Mouse (Mus musculus): ENCODE measurements around the gene Rbp7. TPM values are rescaled to one million over a fixed set of nuclear protein-coding genes. Genes with fewer than 3 reads are reported as not detected.

Gene Rbp7
- polyA plus RNA-seq (2012; rRNA removed; ENCODE audit: low replicate concordance): 24.5 and 39.1 TPM in 2 replicates

DNA sequence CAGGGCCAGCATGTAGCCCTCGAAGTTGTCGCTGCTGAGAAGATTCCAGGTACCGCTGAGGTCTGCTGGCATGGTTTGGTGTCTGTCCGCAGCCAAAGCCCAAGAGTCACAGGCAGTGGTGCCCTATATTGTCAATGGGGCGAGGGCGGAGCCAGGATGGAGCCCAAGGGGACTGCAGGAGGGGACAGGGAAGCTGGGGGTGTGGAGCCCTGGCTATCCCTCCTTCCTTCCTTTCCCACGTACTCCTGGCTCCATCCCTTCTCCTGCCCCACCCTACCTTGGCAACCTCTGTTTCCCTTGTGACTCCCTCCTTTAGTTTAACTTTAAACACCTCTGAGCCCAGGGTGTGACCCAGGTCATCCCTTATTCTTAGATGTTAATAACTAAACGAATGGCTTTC lies at the start of gene Rbp7:
Gene Rbp7 (minus strand): TSS at position 100 of the 400 bp plus-strand sequence.

DNA sequence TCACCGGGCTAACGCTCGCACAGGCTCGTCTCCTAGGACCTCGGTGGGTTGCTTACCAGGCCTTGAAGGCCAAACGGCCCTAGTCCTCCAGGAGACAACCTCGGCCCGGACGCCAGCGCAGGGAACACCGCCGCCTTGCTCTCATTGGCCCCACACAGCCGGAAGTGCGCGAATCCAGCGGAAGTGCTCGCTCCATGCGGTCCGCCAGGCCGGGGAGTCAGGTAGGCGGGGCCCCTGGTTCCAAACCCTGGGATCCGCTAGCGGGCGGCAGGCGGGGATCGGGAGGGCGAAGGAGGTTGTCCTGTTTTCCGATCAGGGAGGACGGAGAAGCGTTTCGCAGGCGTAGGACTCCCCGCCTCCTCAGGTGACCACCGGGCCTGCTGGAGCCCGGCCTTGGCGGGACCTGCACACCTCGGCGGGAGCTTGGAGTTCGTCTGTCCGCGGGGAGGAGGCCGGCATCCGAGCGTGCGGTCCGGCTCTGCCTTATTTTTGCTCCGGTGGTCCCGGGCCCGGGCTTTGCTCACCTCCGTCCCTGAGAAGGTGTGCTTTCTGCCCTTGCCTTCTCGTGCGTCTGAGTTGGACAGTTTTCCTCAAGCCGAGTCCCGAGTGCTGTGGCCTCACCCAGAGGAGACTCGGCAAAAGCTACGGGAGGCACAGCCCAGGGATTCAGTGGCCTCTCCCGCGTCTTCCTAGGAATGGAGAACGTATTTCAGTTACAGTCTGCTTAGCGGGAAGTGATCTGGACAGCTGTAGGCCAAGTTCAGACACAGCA lies 30.5 kb upstream of the Rbp7 start, which contains the start of the genes Nmnat1 and Lzic:
Gene Nmnat1 (minus strand): TSS at position 150 of the 772 bp plus-strand sequence.
Gene Lzic (plus strand): TSS at position 177 of the 772 bp plus-strand sequence.

DNA sequence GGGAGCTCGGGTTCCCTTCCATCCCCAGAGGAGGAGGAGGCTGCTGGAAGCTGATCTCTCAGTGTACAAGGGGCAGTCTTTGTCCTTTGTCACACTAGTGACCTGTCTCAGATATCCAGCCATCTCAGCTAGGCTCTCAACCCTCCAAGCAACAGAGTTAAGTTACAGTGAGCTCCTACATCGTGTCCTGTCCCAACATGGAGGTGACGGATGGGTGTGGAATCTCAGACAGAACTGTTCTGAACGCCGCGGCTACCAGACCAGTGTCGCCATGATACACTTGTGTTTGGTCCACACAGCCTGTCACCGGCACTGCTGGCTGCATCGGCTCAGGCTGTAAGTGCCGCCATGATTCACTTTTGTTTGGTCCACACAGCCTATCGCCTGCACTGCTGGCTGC lies 22.3 kb upstream of the Rbp7 start, which contains the start of gene Tmem274:
Gene Tmem274 (plus strand): TSS at position 301 of the 400 bp plus-strand sequence.

DNA sequence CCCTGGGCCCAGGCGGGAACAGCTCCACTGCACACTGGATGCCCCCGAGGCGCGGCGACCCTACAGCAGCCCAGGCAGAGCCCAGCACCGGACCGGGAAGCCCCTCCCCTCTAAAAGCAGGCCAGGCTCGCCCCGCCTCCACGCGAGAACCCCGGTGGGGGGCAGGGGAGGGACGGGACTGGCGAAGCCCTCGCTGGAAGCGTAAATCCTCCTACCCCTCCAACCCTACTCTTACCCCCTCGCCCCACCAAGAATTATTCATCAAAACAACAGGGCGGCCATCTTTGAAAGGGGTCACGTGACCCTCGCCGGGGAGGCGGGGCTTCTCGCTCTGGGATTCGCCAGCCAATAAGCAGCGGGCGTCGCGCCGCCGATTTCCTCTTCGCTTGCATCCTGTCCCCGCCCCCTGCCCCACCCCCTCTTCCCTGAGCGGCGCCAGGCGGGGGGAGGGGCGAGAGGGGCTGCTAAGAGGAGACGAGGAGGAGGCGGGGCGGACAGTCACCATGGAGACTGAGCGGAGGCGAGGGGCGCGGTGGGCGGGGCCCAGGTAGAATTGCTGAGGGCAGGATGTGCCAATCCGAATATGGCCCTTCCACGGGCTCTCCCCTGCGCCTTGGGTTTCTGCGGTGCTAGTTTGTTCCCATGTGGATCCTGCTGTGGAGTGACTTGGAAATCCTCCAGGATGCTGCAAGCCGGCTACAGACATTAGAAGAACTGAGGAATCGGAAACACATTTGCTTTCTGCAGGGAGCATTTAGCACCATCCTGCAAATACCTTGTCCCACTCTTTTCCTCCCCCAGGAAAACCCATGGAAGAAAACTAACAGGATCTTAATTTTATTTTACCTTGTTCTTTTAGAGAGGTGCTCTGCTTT lies 28.2 kb downstream of the Rbp7 start, which contains the start of gene Ube4b:
Gene Ube4b (minus strand): TSS at position 425 of the 875 bp plus-strand sequence.

Other genes with a start within 250 kb of the Rbp7 start
- gene Kif1b, start 147.3 kb downstream of the Rbp7 start, polyA plus RNA-seq (2012; rRNA removed; ENCODE audit: low replicate concordance): 56.1 and 78.6 TPM in 2 replicates
- 53.7 and 69.5 TPM in 2 replicates for gene Ube4b, start 28.2 kb downstream of the Rbp7 start, polyA plus RNA-seq (2012; rRNA removed; ENCODE audit: low replicate concordance)
- gene Tmem274, start 22.4 kb upstream of the Rbp7 start, polyA plus RNA-seq (2012; rRNA removed; ENCODE audit: low replicate concordance): not detected in 2 replicates
- gene Nmnat1, start 30.2 kb upstream of the Rbp7 start, polyA plus RNA-seq (2012; rRNA removed; ENCODE audit: low replicate concordance): 10.5 and 16.9 TPM in 2 replicates
- 15.4 and 19.9 TPM in 2 replicates for gene Lzic, start 30.3 kb upstream of the Rbp7 start, polyA plus RNA-seq (2012; rRNA removed; ENCODE audit: low replicate concordance)
- gene Ctnnbip1, start 63.3 kb upstream of the Rbp7 start, polyA plus RNA-seq (2012; rRNA removed; ENCODE audit: low replicate concordance): 23.2 and 39.3 TPM in 2 replicates
- 33.9 and 67.3 TPM in 2 replicates for gene Clstn1, start 131.5 kb upstream of the Rbp7 start, polyA plus RNA-seq (2012; rRNA removed; ENCODE audit: low replicate concordance)
- 8.1 and 16.2 TPM in 2 replicates for gene Pik3cd, start 247.6 kb upstream of the Rbp7 start, polyA plus RNA-seq (2012; rRNA removed; ENCODE audit: low replicate concordance)